Mouse (Mus musculus): ENCODE results near the gene Pga5. TPM values are rescaled to one million over a fixed set of nuclear protein-coding genes. Genes with fewer than 3 reads are reported as not detected.
A peak's percentile ranks its signal among the peaks of the same experiment; 100 is the strongest.

Pga5 gene
- polyA plus RNA-seq, 1 experiment from 2014 or later = not detected

- no peak overlapping the region for H3K27ac ChIP-seq (ENCODE audit: low read depth, low read length)
- H3K4me3 ChIP-seq (ENCODE audit: low read length) = peak overlapping the region; percentile 48
- WGBS = 2% methylated on average over 19 of the region's 21 CpGs
- peaks cover 7% of the 10 kb centered on the region; the same call in 1 of the 2 replicates for H3K36me3 ChIP-seq (ENCODE audit: control insufficient read depth, insufficient read depth, low read length)
- H3K27me3 ChIP-seq (replicated peaks; ENCODE audit: control insufficient read depth, insufficient read depth, low read length) = no peaks in the 10 kb centered on the region
- H3K4me1 ChIP-seq (ENCODE audit: control insufficient read depth, insufficient read depth, low read depth, low read length) = peaks cover 14% of the 10 kb centered on the region
- no peaks in the 10 kb centered on the region for H3K9me3 ChIP-seq (ENCODE audit: control insufficient read depth, low read length)
- peak overlapping the region; percentile 69 for H3K9ac ChIP-seq (ENCODE audit: low read depth, low read length)
- peak; percentile 91 for ATAC-seq
- H3K4me2 ChIP-seq (ENCODE audit: low read length) = peak overlapping the region; percentile 98
These were observed 43.0 kb downstream of the Pga5 start for GRCm38 (mm10) chr19:10634872-10635318.

GRCm38 (mm10) chr19:10634106-10634871 lies 43.6 kb downstream of the Pga5 start, which contains the start of gene Vwce:
Gene Vwce, plus strand, starts transcription at chr19:10634213.
- Histone ChIP-seq H3K9me3 (ENCODE audit: control insufficient read depth, low read length) (no peaks in the 10 kb centered on the region), H3K9ac (ENCODE audit: low read depth, low read length) (peak within 1 kb of the TSS; percentile 69), H3K4me3 (ENCODE audit: low read length) (peak within 1 kb of the TSS; percentile 48), H3K27me3 (replicated peaks; ENCODE audit: control insufficient read depth, insufficient read depth, low read length) (no peaks in the 10 kb centered on the region), H3K36me3 (ENCODE audit: control insufficient read depth, insufficient read depth, low read length) (peaks cover 13% of the 10 kb centered on the region), H3K27ac (ENCODE audit: low read depth, low read length) (peak within 1 kb of the TSS; percentile 34; the same call in 1 of the 2 replicates), H3K4me1 (ENCODE audit: control insufficient read depth, insufficient read depth, low read depth, low read length) (peaks cover 14% of the 10 kb centered on the region), H3K4me2 (ENCODE audit: low read length) (peak within 1 kb of the TSS; percentile 98)
- ATAC-seq = peak; percentile 88
- WGBS = 3% methylated on average over 32 of the region's 32 CpGs

Other genes with a start within 250 kb of the Pga5 start
- gene Lrrc10b, start 220.6 kb downstream of the Pga5 start, polyA plus RNA-seq (2015; fragmentation: Nextera tagmentation; extraction: Ambion mirVana) = 0.97 and 1.3 TPM in 2 replicates
- gene Ppp1r32, start 195.1 kb downstream of the Pga5 start, polyA plus RNA-seq (2015; fragmentation: Nextera tagmentation; extraction: Ambion mirVana) = 2.4 and 2.7 TPM in 2 replicates
- 40.8 and 57.9 TPM in 2 replicates for gene Cpsf7, start 152.8 kb downstream of the Pga5 start, polyA plus RNA-seq (2015; fragmentation: Nextera tagmentation; extraction: Ambion mirVana)
- 69.0 and 74.0 TPM in 2 replicates for gene Sdhaf2, start 151.9 kb downstream of the Pga5 start, polyA plus RNA-seq (2015; fragmentation: Nextera tagmentation; extraction: Ambion mirVana)
- gene Tmem216, start 121.8 kb downstream of the Pga5 start, polyA plus RNA-seq (2015; fragmentation: Nextera tagmentation; extraction: Ambion mirVana) = 46.6 and 48.4 TPM in 2 replicates
- gene Cyb561a3, start 100.9 kb downstream of the Pga5 start, polyA plus RNA-seq (2015; fragmentation: Nextera tagmentation; extraction: Ambion mirVana) = 22.1 and 22.4 TPM in 2 replicates
- 36.2 and 41.4 TPM in 2 replicates for gene Tmem138, start 100.7 kb downstream of the Pga5 start, polyA plus RNA-seq (2015; fragmentation: Nextera tagmentation; extraction: Ambion mirVana)
- gene Ddb1, start 72.7 kb downstream of the Pga5 start, polyA plus RNA-seq (2015; fragmentation: Nextera tagmentation; extraction: Ambion mirVana) = 203 and 237 TPM in 2 replicates
- 24.4 and 26.3 TPM in 2 replicates for gene Tkfc, start 72.4 kb downstream of the Pga5 start, polyA plus RNA-seq (2015; fragmentation: Nextera tagmentation; extraction: Ambion mirVana)
- gene Vwce, start 43.9 kb downstream of the Pga5 start, polyA plus RNA-seq (2015; fragmentation: Nextera tagmentation; extraction: Ambion mirVana) = 1.2 and 1.5 TPM in 2 replicates
- gene Vps37c, start 10.7 kb upstream of the Pga5 start, polyA plus RNA-seq (2015; fragmentation: Nextera tagmentation; extraction: Ambion mirVana) = 27.7 and 35.0 TPM in 2 replicates
- 0.09 and 0.28 TPM in 2 replicates for gene Cd5, start 60.9 kb upstream of the Pga5 start, polyA plus RNA-seq (2015; fragmentation: Nextera tagmentation; extraction: Ambion mirVana)
- not detected in 2 replicates for gene Cd6, start 152.0 kb upstream of the Pga5 start, polyA plus RNA-seq (2015; fragmentation: Nextera tagmentation; extraction: Ambion mirVana)
- 0.20 and 0.33 TPM in 2 replicates for gene Slc15a3, start 161.7 kb upstream of the Pga5 start, polyA plus RNA-seq (2015; fragmentation: Nextera tagmentation; extraction: Ambion mirVana)
- gene Tmem132a, start 191.9 kb upstream of the Pga5 start, polyA plus RNA-seq (2015; fragmentation: Nextera tagmentation; extraction: Ambion mirVana) = 180 and 196 TPM in 2 replicates
- 50.2 and 50.7 TPM in 2 replicates for gene Tmem109, start 203.9 kb upstream of the Pga5 start, polyA plus RNA-seq (2015; fragmentation: Nextera tagmentation; extraction: Ambion mirVana)
- 35.0 and 39.1 TPM in 2 replicates for gene Prpf19, start 217.2 kb upstream of the Pga5 start, polyA plus RNA-seq (2015; fragmentation: Nextera tagmentation; extraction: Ambion mirVana)
- gene Zp1, start 242.6 kb upstream of the Pga5 start, polyA plus RNA-seq (2015; fragmentation: Nextera tagmentation; extraction: Ambion mirVana) = 0.79 and 0.94 TPM in 2 replicates

All from hindbrain, embryonic 16.5 days (tissue).